Mouse (Mus musculus): ENCODE data around the gene Mgat5b.

- peak; percentile 87 for TF ChIP-seq CTCF (IDR thresholded peaks at IDR 0.05; ENCODE audit: low read depth, low read length)
- no peak for TF ChIP-seq POLR2A (IDR thresholded peaks at IDR 0.05; ENCODE audit: insufficient read depth, low read length)
- peak; percentile 62 for TF ChIP-seq EP300 (IDR thresholded peaks at IDR 0.05; ENCODE audit: insufficient read depth, low read depth, low read length)
These were observed 33.1 kb upstream of the Mgat5b start for GRCm38 (mm10) chr11:116885275-116886151.
